Mouse (Mus musculus) c-Kit-positive CD71-positive TER-119-negative erythroid progenitor cells, embryonic 14.5 days (primary cell): Measurements from ENCODE around the gene Gsx2.

Experiments used
- DNase-seq: peaks from one replicate; pipeline ENCODE4 v3.0.0-alpha.2; 2013; ENCODE audit warnings: low read depth

Gene Gsx2

DNA sequence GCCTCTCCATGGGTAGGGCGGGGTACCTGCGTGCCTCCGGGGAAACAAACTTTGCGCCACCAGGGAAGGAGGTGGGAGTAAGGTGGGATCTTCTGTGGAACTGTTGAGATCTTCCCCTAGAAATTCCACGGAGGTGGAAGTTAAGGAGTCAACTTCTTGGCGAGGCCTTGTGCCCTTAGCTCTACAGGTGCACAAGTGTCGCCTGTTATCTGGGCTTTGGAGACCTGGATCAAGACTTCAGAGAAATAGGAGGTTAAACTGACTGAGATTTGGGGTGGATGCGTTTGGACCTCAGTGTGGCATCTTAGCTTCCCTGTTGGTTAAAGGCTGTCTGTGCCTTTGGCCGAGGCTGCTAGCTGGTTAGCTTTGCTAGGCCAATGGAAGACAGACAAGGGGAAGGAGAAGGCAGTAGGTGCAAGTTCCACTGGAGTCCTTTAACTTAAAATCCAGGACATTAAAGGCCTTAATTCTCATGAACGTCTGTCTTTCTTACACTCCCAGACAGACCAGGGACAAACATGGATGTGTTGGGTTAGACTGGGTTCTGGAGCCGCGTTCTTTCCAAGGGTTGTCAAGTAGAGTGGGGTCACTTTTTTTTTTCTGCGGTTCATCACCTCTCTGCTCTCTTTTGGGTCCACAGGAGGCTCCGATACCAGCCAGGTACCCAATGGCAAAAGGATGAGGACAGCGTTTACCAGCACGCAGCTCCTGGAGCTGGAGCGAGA is 1.1 kb downstream of the Gsx2 start:
- no peak for DNase-seq

DNA sequence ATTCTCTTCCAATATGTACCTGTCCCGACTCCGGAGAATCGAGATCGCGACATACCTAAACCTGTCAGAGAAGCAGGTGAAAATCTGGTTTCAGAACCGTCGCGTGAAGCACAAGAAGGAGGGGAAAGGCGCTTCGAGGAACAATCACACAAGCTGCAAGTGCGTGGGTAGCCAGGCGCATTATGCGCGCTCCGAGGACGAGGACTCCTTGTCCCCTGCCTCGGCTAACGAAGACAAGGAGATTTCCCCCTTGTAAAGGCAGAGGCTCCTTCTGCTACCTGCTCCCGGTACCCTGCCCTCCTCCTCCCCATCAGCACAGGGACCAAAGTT is 1.6 kb downstream of the Gsx2 start:
- DNase-seq, result no peak

DNA sequence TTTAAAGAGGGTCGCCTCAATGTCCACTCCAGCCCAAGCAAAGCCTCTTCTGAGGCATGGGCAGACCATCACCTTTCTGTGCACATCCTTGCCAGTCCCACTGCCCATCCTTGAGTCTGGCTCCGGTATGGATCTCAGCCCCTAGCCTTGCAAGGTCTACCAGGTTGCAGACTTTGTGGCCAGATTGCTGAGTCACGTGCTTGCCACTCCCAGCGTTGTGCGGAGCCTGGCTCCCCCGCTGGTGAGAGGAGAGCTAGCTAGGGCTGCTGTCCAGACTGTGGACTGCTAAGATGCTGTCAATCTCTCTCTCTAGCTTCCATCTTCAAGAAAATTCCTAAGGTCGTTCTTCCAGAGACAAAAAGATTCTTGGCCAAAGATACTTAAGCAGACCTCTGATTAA is 4.2 kb downstream of the Gsx2 start:
- no peak for DNase-seq

DNA sequence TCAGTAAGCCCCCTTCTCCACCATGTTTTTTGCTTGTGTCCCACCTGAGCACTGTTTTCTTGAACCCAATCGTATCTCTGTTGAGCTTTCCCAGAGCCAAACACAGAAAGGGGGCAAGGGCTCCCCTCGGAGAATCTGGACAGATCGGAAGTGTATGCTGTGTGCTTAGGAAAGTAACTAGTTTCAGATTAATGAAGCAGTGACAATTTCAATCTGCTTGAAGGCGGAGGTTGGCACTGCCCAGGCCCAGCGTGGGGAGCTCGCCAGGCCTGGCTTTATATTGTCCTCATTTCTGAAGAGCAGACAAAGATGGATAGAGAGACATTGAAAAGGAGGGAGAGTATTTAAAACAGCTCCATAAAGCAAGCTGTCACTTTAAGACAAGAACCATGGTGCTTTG is 7.0 kb downstream of the Gsx2 start:
- DNase-seq, result no peak

GRCm38 (mm10) chr5:75083061-75083460 is 7.7 kb downstream of the Gsx2 start:
- DNase-seq, result no peak

GRCm38 (mm10) chr5:75083591-75084392 is 8.4 kb downstream of the Gsx2 start:
- no peak for DNase-seq

DNA sequence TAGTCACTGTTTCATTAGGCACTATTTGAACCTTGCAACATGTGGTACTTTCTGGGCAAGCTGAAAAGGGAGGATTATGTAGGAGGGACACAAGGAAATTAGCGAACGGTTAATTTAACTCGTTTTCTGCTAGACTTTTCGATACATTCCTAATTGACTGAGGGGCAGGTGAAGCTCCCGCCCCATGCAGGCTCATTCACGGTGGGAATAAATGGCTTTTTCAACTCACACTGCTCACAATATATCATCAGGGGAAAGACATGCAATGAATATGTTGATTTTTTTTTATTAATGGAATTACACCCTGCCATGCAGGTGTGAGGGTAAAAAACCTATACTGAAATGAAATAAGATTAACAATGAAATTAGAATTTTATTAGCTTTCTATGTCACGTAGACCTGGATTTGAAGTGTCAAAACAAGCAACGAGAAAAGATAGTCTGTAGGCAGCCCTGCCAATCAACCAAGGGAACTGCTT is 9.0 kb downstream of the Gsx2 start:
- no peak for DNase-seq

DNA sequence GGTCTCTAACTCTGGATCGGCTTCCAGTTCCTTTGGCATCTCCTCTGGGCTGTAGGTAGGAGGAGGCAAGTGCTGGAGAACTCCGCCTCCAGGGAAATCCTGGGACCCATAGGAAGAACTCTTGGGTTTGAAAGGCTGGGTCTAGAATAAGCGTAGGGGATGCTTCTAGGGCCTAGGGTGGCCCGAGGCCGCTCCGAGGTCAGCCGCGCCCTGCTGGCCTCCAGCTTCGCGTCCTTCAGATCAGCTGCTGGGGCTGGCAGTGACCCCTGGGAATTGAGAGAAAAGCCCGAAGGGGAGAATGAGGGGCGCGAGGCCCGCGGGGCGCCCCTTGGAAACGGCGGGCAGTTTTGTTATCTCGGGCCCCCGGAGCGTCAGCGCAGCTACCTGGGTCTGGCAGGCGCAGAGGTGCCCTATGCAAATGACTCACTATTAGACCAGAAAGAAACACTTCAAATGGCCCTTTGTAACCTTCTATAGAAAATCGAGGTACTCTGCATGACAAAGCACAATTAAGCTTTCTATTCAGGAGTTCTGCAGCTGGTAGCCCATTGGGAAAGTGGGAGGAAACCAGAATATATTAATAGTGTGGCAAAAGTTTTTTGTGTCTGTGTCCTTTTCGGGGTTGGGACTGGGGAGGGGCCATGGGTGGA is 9.6 kb downstream of the Gsx2 start:
- DNase-seq, result no peak

- no peak for DNase-seq
Observed at GRCm38 (mm10) chr5:75085521-75085875, 10.1 kb downstream of the Gsx2 start.

- no peak for DNase-seq
Observed at GRCm38 (mm10) chr5:75085906-75086305, 10.5 kb downstream of the Gsx2 start.

- DNase-seq, result no peak
Observed at GRCm38 (mm10) chr5:75106511-75106910, 31.1 kb downstream of the Gsx2 start.

DNA sequence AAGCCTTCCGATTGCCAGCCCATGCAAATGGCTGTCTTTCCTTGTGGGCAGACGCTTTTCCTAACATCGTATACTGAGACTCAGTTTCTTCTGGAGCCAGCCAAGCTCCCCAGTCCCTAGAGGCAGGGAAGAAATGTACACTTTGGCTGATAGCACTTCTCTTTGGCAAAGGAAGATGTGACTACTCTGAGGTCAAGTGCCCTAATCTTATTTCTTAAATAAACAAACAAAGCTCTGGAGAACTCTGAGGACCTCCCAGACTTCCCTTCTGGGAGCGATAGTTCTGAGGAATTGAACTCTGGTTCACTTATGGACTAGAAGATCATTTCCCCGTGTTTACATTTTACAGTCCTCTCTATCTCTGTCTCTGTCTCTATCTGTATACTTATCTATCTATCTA is 34.0 kb downstream of the Gsx2 start:
- DNase-seq, result no peak

- DNase-seq, result no peak
Observed at GRCm38 (mm10) chr5:75111781-75112180, 36.4 kb downstream of the Gsx2 start.

- peak; percentile 29 for DNase-seq
Observed at GRCm38 (mm10) chr5:75118840-75119239, 43.4 kb downstream of the Gsx2 start.

DNA sequence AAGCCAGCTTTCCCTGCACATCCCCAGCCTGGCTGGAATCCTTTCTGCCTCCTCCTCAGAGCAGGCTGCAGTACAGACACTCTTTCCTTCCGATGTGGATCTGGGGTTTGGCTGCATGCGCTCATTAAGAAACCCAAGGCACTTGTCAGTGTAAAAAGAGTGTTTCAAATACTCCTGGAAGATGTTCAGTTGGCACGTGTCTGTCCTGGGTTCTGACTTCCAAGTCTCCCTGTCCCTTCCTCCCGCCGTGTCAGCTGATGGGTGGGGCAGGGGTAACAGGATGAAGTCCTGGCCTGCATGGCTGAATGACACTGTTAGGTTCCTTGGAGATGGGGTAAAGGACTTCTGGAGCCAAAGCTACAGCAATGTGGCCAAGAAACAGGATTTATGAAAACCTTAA is 46.2 kb downstream of the Gsx2 start:
- no peak for DNase-seq
